Mouse (Mus musculus): ENCODE measurements at regions not wholly inside any gene's neighbourhood (a gene's known extent, or its start where the extent isn't known, plus 50 kb on each side); places are given as distances from the start of the nearest gene placed in this dataset.

DNA sequence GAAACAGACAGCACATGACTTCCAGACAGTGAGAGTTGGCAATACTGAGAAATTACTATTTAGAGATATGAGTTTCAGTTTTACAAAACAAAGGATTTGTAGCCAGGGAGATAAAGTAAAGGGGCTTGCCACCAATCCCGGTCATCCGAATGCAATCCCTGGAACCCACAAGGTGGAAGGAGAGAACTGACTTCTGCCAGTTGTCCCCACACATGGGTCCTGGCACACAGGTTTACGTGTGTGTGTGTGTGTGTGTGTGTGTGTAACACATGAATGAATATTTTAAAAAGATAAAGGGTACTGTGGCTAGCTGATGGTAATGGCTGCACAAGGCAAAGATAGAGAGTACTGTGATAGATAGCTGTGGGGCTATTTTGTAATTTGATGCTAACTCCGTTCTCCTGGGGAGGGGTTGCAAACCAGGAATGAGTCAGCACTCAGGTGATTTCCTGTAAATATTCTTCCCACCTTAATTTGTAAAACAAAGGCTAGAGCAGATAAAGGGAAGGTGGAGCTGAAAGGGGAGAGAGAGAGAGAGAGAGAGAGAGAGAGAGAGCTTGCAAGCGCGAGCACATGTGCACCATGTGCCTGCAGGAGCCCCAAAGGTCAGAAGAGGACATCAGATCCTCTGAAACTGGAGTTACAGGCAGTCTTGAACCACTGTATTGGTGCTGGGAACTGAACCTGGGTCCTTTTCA is 226.7 kb downstream of the Lmx1a start:
- no peaks in the 10 kb centered on the region for H3K9me3 ChIP-seq (replicated peaks; ENCODE audit: insufficient read depth, low read length)
- no peaks in the 10 kb centered on the region for H3K79me2 ChIP-seq (ENCODE audit: control insufficient read depth, insufficient read depth, low read length, poor library complexity)
- no peaks in the 10 kb centered on the region for H3K4me1 ChIP-seq (ENCODE audit: control insufficient read depth in 1 of 2, insufficient read depth in 2 of 2, low read length in 2 of 2)
- no peak overlapping the region for H3K9ac ChIP-seq (ENCODE audit: control insufficient read depth, low read depth, low read length, poor library complexity, severe bottlenecking)
- H3K27me3 ChIP-seq (ENCODE audit: control insufficient read depth in 1 of 2, insufficient read depth in 2 of 2, low read length in 2 of 2): no peaks in the 10 kb centered on the region
- no peak overlapping the region for H3K4me3 ChIP-seq (ENCODE audit: control insufficient read depth in 1 of 2, insufficient read depth in 1 of 2, low read depth in 2 of 2, low read length in 2 of 2)
- H3K36me3 ChIP-seq (ENCODE audit: control insufficient read depth in 1 of 2, insufficient read depth in 2 of 2, low read length in 2 of 2): no peaks in the 10 kb centered on the region
- DNase-seq (ENCODE audit: low read depth, low spot score): no peak
- TF ChIP-seq CHD1 (IDR thresholded peaks at IDR 0.05; ENCODE audit: low read depth, low read length): no peak
- TF ChIP-seq TBP (IDR thresholded peaks at IDR 0.05; ENCODE audit: low read depth, low read length): no peak
- no peak for TF ChIP-seq MAZ (IDR thresholded peaks at IDR 0.05; ENCODE audit: low read depth, low read length)
- no peak for TF ChIP-seq CHD2 (IDR thresholded peaks at IDR 0.05; ENCODE audit: low read length)
- TF ChIP-seq BHLHE40 (IDR thresholded peaks at IDR 0.05; ENCODE audit: borderline replicate concordance, low read depth, low read length): no peak
- TF ChIP-seq GATA1 (IDR thresholded peaks at IDR 0.05; ENCODE audit: low read depth, low read length): no peak
- TF ChIP-seq POLR2A (IDR thresholded peaks at IDR 0.05; ENCODE audit: control insufficient read depth in 1 of 2, insufficient read depth in 1 of 2, low read depth in 1 of 2, low read length in 2 of 2, poor library complexity in 1 of 2): no peak
- no peak overlapping the region for H3K27ac ChIP-seq (ENCODE audit: control insufficient read depth, low read depth, low read length)

DNA sequence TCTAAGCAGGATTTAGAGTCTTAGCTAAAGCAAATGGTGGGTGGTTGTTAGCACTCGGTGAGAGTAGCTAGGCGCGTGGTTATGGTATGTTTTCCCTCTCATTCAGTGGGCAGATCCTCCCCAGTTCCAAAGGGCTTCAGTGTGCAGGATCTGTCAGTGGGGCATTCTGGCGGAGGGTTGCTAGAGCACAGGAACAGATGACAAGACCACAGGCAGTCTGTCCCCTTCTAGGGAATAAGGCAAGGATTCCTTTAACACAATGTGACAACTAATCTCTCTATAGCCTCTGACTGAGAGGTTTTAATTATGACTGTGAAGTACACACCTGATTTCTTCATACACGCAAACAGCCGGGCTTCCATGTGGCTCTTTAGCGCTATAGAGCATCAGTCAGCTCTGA is 233.9 kb downstream of the Lmx1a start:
- Histone ChIP-seq H3K79me2 (ENCODE audit: control insufficient read depth, insufficient read depth, low read length, poor library complexity) (no peaks in the 10 kb centered on the region), H3K4me3 (ENCODE audit: control insufficient read depth in 1 of 2, insufficient read depth in 1 of 2, low read depth in 2 of 2, low read length in 2 of 2) (no peak overlapping the region), H3K27me3 (ENCODE audit: control insufficient read depth in 1 of 2, insufficient read depth in 2 of 2, low read length in 2 of 2) (no peaks in the 10 kb centered on the region), H3K4me1 (ENCODE audit: control insufficient read depth in 1 of 2, insufficient read depth in 2 of 2, low read length in 2 of 2) (no peaks in the 10 kb centered on the region), H3K9me3 (replicated peaks; ENCODE audit: insufficient read depth, low read length) (no peaks in the 10 kb centered on the region), H3K27ac (ENCODE audit: control insufficient read depth, low read depth, low read length) (no peak overlapping the region), H3K9ac (ENCODE audit: control insufficient read depth, low read depth, low read length, poor library complexity, severe bottlenecking) (no peak overlapping the region), H3K36me3 (ENCODE audit: control insufficient read depth in 1 of 2, insufficient read depth in 2 of 2, low read length in 2 of 2) (no peaks in the 10 kb centered on the region)
- TF ChIP-seq MEF2A (IDR thresholded peaks at IDR 0.05; ENCODE audit: extremely low read depth, insufficient replicate concordance, low read depth, low read length, poor library complexity, severe bottlenecking) (no peak), CHD2 (IDR thresholded peaks at IDR 0.05; ENCODE audit: low read length) (no peak), TCF12 (IDR thresholded peaks at IDR 0.05; ENCODE audit: low read depth, low read length) (no peak), EP300 (IDR thresholded peaks at IDR 0.05; ENCODE audit: low read depth in 1 of 2, low read length in 2 of 2) (no peak), ZC3H11A (IDR thresholded peaks at IDR 0.05; ENCODE audit: low read depth, low read length) (no peak), E2F4 (IDR thresholded peaks at IDR 0.05; ENCODE audit: borderline replicate concordance, low read depth, low read length) (no peak), MYB (IDR thresholded peaks at IDR 0.05; ENCODE audit: low read depth, low read length) (no peak), RAD21 (IDR thresholded peaks at IDR 0.05; ENCODE audit: low read depth, low read length) (no peak), ZKSCAN1 (IDR thresholded peaks at IDR 0.05; ENCODE audit: low read depth, low read length) (no peak), NRF1 (IDR thresholded peaks at IDR 0.05; ENCODE audit: insufficient read depth, low read depth, low read length, poor library complexity, severe bottlenecking) (no peak), SIN3A (IDR thresholded peaks at IDR 0.05; ENCODE audit: low read length) (no peak)
- DNase-seq (ENCODE audit: low read depth, low spot score): no peak
